Mouse (Mus musculus): Measurements from ENCODE around the gene Elovl3.
"Not testable (repeated sequence)": the region's sequence is repeated elsewhere in the genome, so short reads cannot be mapped to it uniquely, and the experiment has no call there.

- TF ChIP-seq CTCF (IDR thresholded peaks at IDR 0.05; ENCODE audit: borderline replicate concordance, insufficient read depth, low read length); POLR2A (IDR thresholded peaks at IDR 0.05; ENCODE audit: low read depth, low read length): not testable (repeated sequence)
Observed at GRCm38 (mm10) chr19:46167169-46167568, 35.5 kb downstream of the Elovl3 start.
